Mouse (Mus musculus) liver, postnatal 0 days (tissue): ENCODE results near the gene Slc25a35.

Experiments
- CTCF ChIP-seq: sonication (generic); IDR thresholded peaks from 2 replicates; pipeline ENCODE4 v1.5.1; 2016; ENCODE audit warnings: antibody characterized with exemption, low read depth
- EP300 ChIP-seq: IDR thresholded peaks from 2 replicates; pipeline ENCODE4 v1.6.1; 2016; ENCODE audit warnings: antibody characterized with exemption, low read depth, mild to moderate bottlenecking

GRCm38 (mm10) chr11:68957308-68957707, 10.6 kb upstream of the Slc25a35 start, which contains the start of gene Arhgef15:
- TF ChIP-seq CTCF (no peak), EP300 (no peak)
